Mouse (Mus musculus) kidney, embryonic 15.5 days (tissue): Measurements from ENCODE around the gene Gstm2. TPM values are rescaled to one million over a fixed set of nuclear protein-coding genes. Genes with fewer than 3 reads are reported as not detected.
"Not testable (repeated sequence)": the region's sequence is repeated elsewhere in the genome, so short reads cannot be mapped to it uniquely, and the experiment has no call there.

Experiments used
- ATAC-seq: fragments of 200-750 bp; cut with Nextera tagmentation; replicated peaks from 2 replicates; pipeline ENCODE4 v1.8.0; 2017; ENCODE audit warnings: moderate TSS enrichment; ENCODE audit not compliant: low FRiP score
- H3K27ac ChIP-seq: fragments of 300-500 bp; sonication (generic); 2 replicates; pipeline ENCODE4 v1.5.1; 2015; ENCODE audit warnings: mild to moderate bottlenecking, inconsistent platforms
- H3K27me3 ChIP-seq: fragments of 300-500 bp; sonication (generic); 2 replicates; pipeline ENCODE4 v1.6.1; 2015; ENCODE audit warnings: inconsistent platforms
- H3K36me3 ChIP-seq: fragments of 300-500 bp; sonication (generic); 2 replicates; pipeline ENCODE4 v1.6.1; 2015; ENCODE audit warnings: inconsistent platforms
- H3K4me1 ChIP-seq: fragments of 300-500 bp; sonication (generic); 2 replicates; pipeline ENCODE4 v1.6.1; 2015; ENCODE audit warnings: inconsistent platforms
- H3K4me2 ChIP-seq: fragments of 300-500 bp; sonication (generic); 2 replicates; pipeline ENCODE4 v1.6.1; 2015; ENCODE audit warnings: moderate library complexity, mild to moderate bottlenecking, inconsistent platforms
- H3K4me3 ChIP-seq: fragments of 300-500 bp; sonication (generic); replicated peaks from 2 replicates; pipeline ENCODE4 v1.5.1; 2015; ENCODE audit warnings: mild to moderate bottlenecking, inconsistent platforms
- H3K9ac ChIP-seq: fragments of 300-500 bp; sonication (generic); 2 replicates; pipeline ENCODE4 v1.6.1; 2015; ENCODE audit warnings: mild to moderate bottlenecking, inconsistent platforms
- H3K9me3 ChIP-seq: fragments of 300-500 bp; sonication (generic); replicated peaks from 2 replicates; pipeline ENCODE4 v1.6.1; 2016; ENCODE audit warnings: inconsistent platforms
- WGBS: fragments of 180-500 bp; shearing (Covaris S2); methylation state at CpG from one replicate; pipeline ENCODE4 v1.1.7; 2015; ENCODE audit warnings: mixed read lengths; 5-methylcytosine and 5-hydroxymethylcytosine counted together
- polyA plus RNA-seq: library from polyadenylated mRNA; unstranded; fragments of >200 nt; fragmentation: Nextera tagmentation; extraction: Ambion mirVana; gene quantifications from 2 replicates; pipeline ENCODE4 v1.2.1, GENCODE M21; 2015

Gstm2 gene
- polyA plus RNA-seq, 1 experiment from 2014 or later = 101 TPM

- Histone ChIP-seq H3K4me3 (no peak overlapping the region), H3K4me2 (no peak overlapping the region), H3K27me3 (no peaks in the 10 kb centered on the region), H3K4me1 (peaks cover 5% of the 10 kb centered on the region; the same call in 1 of the 2 replicates), H3K9ac (no peak overlapping the region), H3K9me3 (no peaks in the 10 kb centered on the region), H3K36me3 (no peaks in the 10 kb centered on the region), H3K27ac (no peak overlapping the region)
- 73% methylated on average over 5 of the region's 5 CpGs for WGBS
- ATAC-seq = no peak
Observed at GRCm38 (mm10) chr3:107964656-107965308, 21.5 kb downstream of the Gstm2 start.

DNA sequence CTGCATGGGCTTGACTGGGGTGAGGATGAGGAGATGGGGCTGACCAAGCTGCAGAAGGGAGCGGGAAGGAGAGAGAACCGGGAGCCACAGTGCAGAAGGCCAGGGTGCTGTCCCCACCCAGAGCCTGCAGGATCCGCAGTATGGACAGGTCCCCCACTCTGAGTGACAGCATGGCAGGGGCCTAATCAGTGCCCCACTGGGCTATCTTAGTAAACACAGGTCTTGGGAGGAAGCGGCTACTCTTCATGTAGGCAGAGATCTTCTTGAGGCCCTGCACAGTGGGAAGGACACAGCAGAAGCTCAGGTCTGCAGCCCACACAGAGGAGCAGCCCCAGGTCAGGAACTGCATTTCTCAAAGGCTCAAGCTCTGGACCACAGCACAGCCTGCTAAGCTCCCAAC, 22.2 kb downstream of the Gstm2 start:
- no peaks in the 10 kb centered on the region for H3K9me3 ChIP-seq
- no peak overlapping the region for H3K27ac ChIP-seq
- H3K27me3 ChIP-seq = no peaks in the 10 kb centered on the region
- 84% methylated on average over 4 of the region's 4 CpGs for WGBS
- H3K4me3 ChIP-seq = no peak overlapping the region
- H3K36me3 ChIP-seq = no peaks in the 10 kb centered on the region
- H3K4me2 ChIP-seq = no peak overlapping the region
- peaks cover 5% of the 10 kb centered on the region; the same call in 1 of the 2 replicates for H3K4me1 ChIP-seq
- ATAC-seq = no peak
- H3K9ac ChIP-seq = no peak overlapping the region

DNA sequence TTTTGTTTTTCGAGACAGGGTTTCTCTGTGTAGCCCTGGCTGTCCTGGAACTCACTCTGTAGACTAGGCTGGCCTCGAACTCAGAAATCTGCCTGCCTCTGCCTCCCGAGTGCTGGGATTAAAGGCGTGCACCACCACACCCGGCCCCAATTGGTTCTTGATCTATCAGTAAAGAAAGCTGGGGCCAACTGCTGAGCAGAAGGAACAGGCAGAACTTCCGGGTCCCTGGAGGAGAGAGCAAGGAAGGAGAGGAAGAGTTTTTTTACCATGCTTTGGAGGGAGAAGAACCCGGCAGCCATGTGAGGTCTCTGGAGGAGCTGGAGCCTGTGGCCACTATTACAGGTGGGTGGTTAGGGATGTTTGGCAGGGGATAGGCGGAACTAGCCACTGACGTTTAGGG, 31.0 kb downstream of the Gstm2 start:
- peaks cover 13% of the 10 kb centered on the region for H3K4me1 ChIP-seq
- H3K27ac ChIP-seq, ATAC-seq, H3K27me3 ChIP-seq, H3K36me3 ChIP-seq, H3K4me2 ChIP-seq, H3K9ac ChIP-seq, H3K9me3 ChIP-seq, H3K4me3 ChIP-seq: not testable (repeated sequence)
- 90% methylated on average over 9 of the region's 9 CpGs for WGBS

- Histone ChIP-seq H3K36me3 (no peaks in the 10 kb centered on the region), H3K9me3 (no peaks in the 10 kb centered on the region), H3K9ac (no peak overlapping the region), H3K4me2 (no peak overlapping the region), H3K27me3 (no peaks in the 10 kb centered on the region; the same call in 1 of the 2 replicates), H3K4me3 (no peak overlapping the region), H3K4me1 (peaks cover 10% of the 10 kb centered on the region), H3K27ac (no peak overlapping the region)
- peak; percentile 20; the same call in 1 of the 2 replicates for ATAC-seq
- 68% methylated on average over 5 of the region's 5 CpGs for WGBS
Observed at GRCm38 (mm10) chr3:107953906-107954305, 32.3 kb downstream of the Gstm2 start.

DNA sequence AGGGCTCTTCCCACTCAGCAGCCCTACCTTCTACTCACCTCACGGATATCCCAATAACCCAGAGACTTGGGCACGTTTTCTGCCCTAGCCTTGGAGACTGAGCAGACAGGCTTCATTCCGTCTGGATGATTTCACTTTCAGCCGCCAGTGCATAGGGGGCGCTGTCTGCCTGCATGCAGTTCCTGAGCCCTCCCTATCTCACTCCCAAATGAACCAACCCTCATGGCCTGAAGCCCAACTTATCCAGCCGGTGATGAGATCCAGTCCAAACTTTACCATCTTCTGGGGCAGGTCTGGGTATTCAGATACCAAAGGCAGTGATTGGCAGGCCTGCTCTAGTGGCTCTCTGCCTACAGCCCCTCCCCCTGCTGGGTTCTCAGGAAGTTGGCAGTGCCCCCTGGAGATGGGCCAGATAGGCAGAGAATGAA, 32.9 kb downstream of the Gstm2 start:
- H3K4me1 ChIP-seq = peaks cover 10% of the 10 kb centered on the region
- no peaks in the 10 kb centered on the region for H3K36me3 ChIP-seq
- WGBS = 24% methylated on average over 6 of the region's 6 CpGs
- H3K27me3 ChIP-seq = no peaks in the 10 kb centered on the region; the same call in 1 of the 2 replicates
- H3K4me3 ChIP-seq = no peak overlapping the region
- peak; percentile 79 for ATAC-seq
- H3K4me2 ChIP-seq = no peak overlapping the region
- H3K9me3 ChIP-seq = no peaks in the 10 kb centered on the region
- no peak overlapping the region for H3K9ac ChIP-seq
- no peak overlapping the region for H3K27ac ChIP-seq

DNA sequence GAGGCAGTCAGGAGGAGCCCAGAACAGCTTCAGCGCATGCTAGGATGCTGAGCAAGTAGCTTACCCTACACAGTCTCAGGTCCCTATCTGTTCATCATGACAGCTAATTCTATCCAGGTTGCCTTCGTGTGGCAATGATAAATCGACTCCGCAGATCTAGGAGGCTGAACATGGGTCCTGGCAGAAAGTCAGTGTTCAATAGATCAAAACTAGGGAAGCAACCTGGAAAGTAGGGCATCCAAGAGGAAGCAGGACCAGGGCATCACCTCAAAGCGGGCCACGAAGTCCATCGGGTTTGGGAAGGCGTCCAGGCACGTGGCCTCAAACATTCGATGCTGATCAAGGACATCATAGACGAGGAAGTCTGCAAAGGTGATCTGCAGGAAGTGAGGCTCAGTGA, 35.7 kb downstream of the Gstm2 start:
- no peak for ATAC-seq

DNA sequence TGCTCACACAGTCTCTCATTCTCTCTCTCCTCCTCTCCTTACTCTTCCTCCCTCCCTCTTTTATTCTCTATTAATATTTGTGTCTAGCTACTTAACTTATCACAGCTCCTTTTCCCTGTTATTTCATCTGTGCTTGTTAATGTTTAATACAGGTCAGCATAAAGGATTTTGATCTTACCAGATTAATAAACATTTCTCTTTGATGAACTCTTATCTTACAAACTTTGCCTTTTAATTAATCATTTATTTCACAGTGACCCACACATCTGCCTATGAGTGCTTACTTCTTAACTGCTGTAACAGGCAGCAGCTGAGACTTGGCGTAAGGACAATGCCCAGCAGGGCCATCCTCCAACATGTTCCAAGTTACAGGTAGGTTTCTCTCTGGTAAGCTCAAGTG, 36.8 kb downstream of the Gstm2 start:
- not testable (repeated sequence) for H3K4me3 ChIP-seq, H3K27ac ChIP-seq, H3K9ac ChIP-seq, H3K4me1 ChIP-seq, ATAC-seq, H3K4me2 ChIP-seq, H3K9me3 ChIP-seq, H3K36me3 ChIP-seq, H3K27me3 ChIP-seq
- 80% methylated on average over 1 of the region's 1 CpGs for WGBS

More for the DNA sequence above, 35.7 kb downstream of the Gstm2 start:
- 88% methylated on average over 11 of the region's 11 CpGs for WGBS
- no peak overlapping the region for H3K27ac ChIP-seq
- H3K36me3 ChIP-seq = no peaks in the 10 kb centered on the region
- H3K9ac ChIP-seq = no peak overlapping the region
- no peaks in the 10 kb centered on the region for H3K9me3 ChIP-seq
- H3K4me1 ChIP-seq = peaks cover 8% of the 10 kb centered on the region
- no peak overlapping the region for H3K4me2 ChIP-seq
- no peak overlapping the region for H3K4me3 ChIP-seq
- no peaks in the 10 kb centered on the region; the same call in 1 of the 2 replicates for H3K27me3 ChIP-seq

DNA sequence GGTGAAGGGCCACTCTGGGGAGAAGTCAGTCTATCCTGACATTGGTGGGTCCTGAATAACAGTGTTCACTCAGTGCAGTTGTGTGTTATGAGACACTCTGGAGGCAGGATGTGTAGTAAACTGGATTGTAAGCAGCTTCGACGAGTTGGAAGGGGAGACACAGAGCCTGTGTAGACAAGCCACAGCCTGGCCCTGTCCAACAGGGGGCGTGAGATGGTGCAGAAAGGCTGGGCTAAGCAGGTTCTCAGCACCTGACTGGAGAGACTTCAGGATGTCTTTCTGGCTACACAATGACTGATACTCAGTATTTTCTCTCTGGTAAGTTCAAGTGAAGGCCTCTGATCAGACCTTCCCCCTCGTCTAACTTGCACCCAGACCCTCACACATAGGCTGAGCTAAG, 40.5 kb downstream of the Gstm2 start:
- no peak overlapping the region for H3K4me3 ChIP-seq
- no peaks in the 10 kb centered on the region for H3K36me3 ChIP-seq
- H3K4me1 ChIP-seq = peaks cover 6% of the 10 kb centered on the region
- H3K9ac ChIP-seq = no peak overlapping the region
- H3K9me3 ChIP-seq = no peaks in the 10 kb centered on the region
- no peaks in the 10 kb centered on the region; the same call in 1 of the 2 replicates for H3K27me3 ChIP-seq
- no peak overlapping the region for H3K4me2 ChIP-seq
- no peak for ATAC-seq
- 64% methylated on average over 4 of the region's 4 CpGs for WGBS
- H3K27ac ChIP-seq = no peak overlapping the region

GRCm38 (mm10) chr3:107943239-107943990, 42.8 kb downstream of the Gstm2 start, which contains the start of gene Gstm6:
Gene Gstm6 (minus strand): TSS chr3:107943749.
- Histone ChIP-seq H3K9me3 (no peaks in the 10 kb centered on the region), H3K9ac (0 out of 2 replicates have a peak within 1 kb of the TSS, but pooled peaks have one; percentile 14), H3K4me1 (peaks cover 10% of the 10 kb centered on the region), H3K4me2 (peak within 1 kb of the TSS; percentile 62), H3K27ac (no peak within 1 kb of the TSS), H3K4me3 (peak within 1 kb of the TSS; percentile 34), H3K27me3 (no peaks in the 10 kb centered on the region; the same call in 1 of the 2 replicates), H3K36me3 (no peaks in the 10 kb centered on the region)
- ATAC-seq = peak; percentile 79
- 13% methylated on average over 20 of the region's 20 CpGs for WGBS

- WGBS = 83% methylated on average over 4 of the region's 4 CpGs
- Histone ChIP-seq H3K9me3 (no peaks in the 10 kb centered on the region), H3K27me3 (no peaks in the 10 kb centered on the region), H3K4me2 (no peak overlapping the region), H3K4me3 (no peak overlapping the region), H3K36me3 (no peaks in the 10 kb centered on the region), H3K9ac (no peak overlapping the region), H3K4me1 (peaks cover 10% of the 10 kb centered on the region), H3K27ac (no peak overlapping the region)
- ATAC-seq = no peak
Observed at GRCm38 (mm10) chr3:107941261-107941660, 45.0 kb downstream of the Gstm2 start.

- no peaks in the 10 kb centered on the region for H3K27me3 ChIP-seq
Observed at GRCm38 (mm10) chr3:107940524-107940923, 45.7 kb downstream of the Gstm2 start.

GRCm38 (mm10) chr3:107939830-107940229, 46.4 kb downstream of the Gstm2 start:
- 82% methylated on average over 4 of the region's 4 CpGs for WGBS
- no peaks in the 10 kb centered on the region for H3K9me3 ChIP-seq
- H3K4me3 ChIP-seq = no peak overlapping the region
- no peaks in the 10 kb centered on the region for H3K27me3 ChIP-seq
- H3K4me1 ChIP-seq = peaks cover 10% of the 10 kb centered on the region
- no peak overlapping the region for H3K27ac ChIP-seq
- ATAC-seq = 0 out of 2 replicates have a peak, but pooled peaks have one; percentile 7
- H3K9ac ChIP-seq = no peak overlapping the region
- no peaks in the 10 kb centered on the region for H3K36me3 ChIP-seq
- H3K4me2 ChIP-seq = no peak overlapping the region

More at GRCm38 (mm10) chr3:107940524-107940923, 45.7 kb downstream of the Gstm2 start:
- Histone ChIP-seq H3K4me3 (no peak overlapping the region), H3K4me2 (no peak overlapping the region), H3K4me1 (peaks cover 10% of the 10 kb centered on the region), H3K27ac (no peak overlapping the region), H3K9ac (no peak overlapping the region), H3K9me3 (no peaks in the 10 kb centered on the region), H3K36me3 (no peaks in the 10 kb centered on the region)
- WGBS = 69% methylated on average over 7 of the region's 7 CpGs
- ATAC-seq = no peak
